Mouse (Mus musculus) ES-Bruce4 (cell line): ENCODE measurements at regions not wholly inside any gene's neighbourhood (a gene's known extent, or its start where the extent isn't known, plus 50 kb on each side); places are given as distances from the start of the nearest gene placed in this dataset.

Experiments
- H3K27ac ChIP-seq: 2 replicates; pipeline ENCODE4 v1.5.1; 2012; ENCODE audit warnings: low read length, inconsistent platforms; ENCODE audit not compliant: insufficient read depth
- H3K27me3 ChIP-seq: 2 replicates; pipeline ENCODE4 v1.6.1; 2012; ENCODE audit warnings: mild to moderate bottlenecking, low read length, inconsistent platforms; ENCODE audit not compliant: control insufficient read depth, poor library complexity, insufficient read depth, severe bottlenecking
- H3K36me3 ChIP-seq: 2 replicates; pipeline ENCODE4 v1.6.1; 2012; ENCODE audit warnings: inconsistent platforms, mild to moderate bottlenecking, low read length, moderate library complexity; ENCODE audit not compliant: control insufficient read depth, poor library complexity, insufficient read depth, severe bottlenecking
- H3K4me1 ChIP-seq: one replicate; pipeline ENCODE4 v1.8.1; 2011; ENCODE audit warnings: low read length; ENCODE audit not compliant: control insufficient read depth, insufficient read depth
- H3K4me3 ChIP-seq: 2 replicates; pipeline ENCODE4 v1.5.1; 2011; ENCODE audit warnings: low read depth, mild to moderate bottlenecking, low read length
- H3K9ac ChIP-seq: 2 replicates; pipeline ENCODE4 v1.6.1; 2012; ENCODE audit warnings: low read depth, mild to moderate bottlenecking, inconsistent platforms; ENCODE audit not compliant: poor library complexity, severe bottlenecking
- H3K9me3 ChIP-seq: replicated peaks from 2 replicates; pipeline ENCODE4 v1.6.1; 2012; ENCODE audit warnings: mild to moderate bottlenecking, low read length, inconsistent platforms; ENCODE audit not compliant: control insufficient read depth, poor library complexity, insufficient read depth, severe bottlenecking
- CTCF ChIP-seq: IDR thresholded peaks from one replicate; pipeline ENCODE4 v1.8.1; 2011; ENCODE audit warnings: low read depth, low read length
- EP300 ChIP-seq: IDR thresholded peaks from 2 replicates; pipeline ENCODE4 v1.6.1; 2011; ENCODE audit warnings: low read depth, low read length; ENCODE audit not compliant: insufficient read depth
- POLR2A ChIP-seq: IDR thresholded peaks from one replicate; pipeline ENCODE4 v1.8.1; 2011; ENCODE audit warnings: low read length; ENCODE audit not compliant: insufficient read depth

DNA sequence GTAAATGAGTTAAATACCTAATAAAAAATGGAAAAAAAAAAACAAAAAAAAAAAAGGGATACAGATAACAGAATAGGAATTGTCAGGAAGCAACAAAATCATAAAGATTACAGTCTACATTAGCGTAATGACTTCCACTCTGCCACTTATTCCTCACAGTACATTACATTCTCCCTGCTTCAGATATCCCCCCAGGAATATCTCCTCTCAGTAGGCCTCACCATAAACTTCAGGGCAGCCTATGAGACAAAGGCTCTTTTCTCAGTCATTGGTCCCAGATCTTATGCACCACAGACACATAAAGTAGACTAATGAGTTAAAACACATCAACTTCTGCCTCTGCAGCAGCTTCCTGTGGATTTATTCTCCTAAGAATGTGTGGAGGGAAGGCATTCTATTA lies 1680.2 kb downstream of the Kcnt2 start:
- no peak overlapping the region for H3K9ac ChIP-seq
- no peaks in the 10 kb centered on the region for H3K4me1 ChIP-seq
- no peak overlapping the region for H3K4me3 ChIP-seq
- H3K27me3 ChIP-seq, result no peaks in the 10 kb centered on the region
- no peak for TF ChIP-seq EP300
- TF ChIP-seq CTCF, result no peak
- TF ChIP-seq POLR2A, result no peak
- no peak overlapping the region for H3K27ac ChIP-seq
- no peaks in the 10 kb centered on the region for H3K9me3 ChIP-seq
- no peaks in the 10 kb centered on the region for H3K36me3 ChIP-seq

DNA sequence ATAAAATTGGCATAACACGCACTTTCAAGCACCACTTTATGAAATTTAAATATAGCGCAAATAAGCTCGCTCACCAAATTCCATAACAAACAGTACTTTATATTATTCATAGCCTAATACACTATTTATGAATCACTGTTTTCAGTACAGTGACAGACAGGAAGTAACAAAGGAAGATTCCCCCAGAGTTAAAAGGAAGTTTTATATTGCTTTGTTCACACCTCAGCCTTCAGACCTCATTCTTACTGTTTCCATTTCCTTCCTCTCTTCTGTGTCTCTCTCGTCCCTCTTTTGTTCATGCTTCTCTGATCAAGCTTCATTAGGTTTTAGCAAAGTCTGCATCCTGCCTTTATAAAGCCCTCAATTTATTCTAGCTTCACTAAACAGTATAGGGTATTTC lies 1680.8 kb downstream of the Kcnt2 start:
- Histone ChIP-seq H3K27ac (no peak overlapping the region), H3K4me1 (no peaks in the 10 kb centered on the region), H3K27me3 (no peaks in the 10 kb centered on the region), H3K36me3 (no peaks in the 10 kb centered on the region), H3K4me3 (no peak overlapping the region), H3K9ac (no peak overlapping the region), H3K9me3 (no peaks in the 10 kb centered on the region)
- no peak for TF ChIP-seq POLR2A
- TF ChIP-seq CTCF, result no peak
- no peak for TF ChIP-seq EP300

DNA sequence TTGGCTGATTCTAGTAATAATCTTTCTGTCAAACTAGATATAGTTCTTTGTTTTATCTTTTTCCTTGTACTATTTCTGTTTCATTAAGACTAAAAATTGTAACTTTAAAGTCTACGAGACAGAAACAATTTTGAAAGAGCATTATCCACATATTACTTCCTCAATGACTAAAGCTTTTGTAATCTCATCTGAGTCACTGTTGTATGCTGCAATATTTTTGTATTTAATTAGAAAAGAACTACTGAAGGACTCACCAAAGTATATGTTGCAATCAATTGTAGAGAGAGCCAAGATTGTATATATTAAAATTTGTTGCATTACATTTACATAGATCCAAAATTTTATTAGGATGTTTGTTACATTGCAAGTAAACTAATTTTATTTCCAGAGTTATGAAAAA lies 1692.4 kb upstream of the B3galt2 start:
- Histone ChIP-seq H3K36me3 (no peaks in the 10 kb centered on the region), H3K9ac (no peak overlapping the region), H3K4me3 (no peak overlapping the region), H3K27me3 (no peaks in the 10 kb centered on the region), H3K4me1 (no peaks in the 10 kb centered on the region), H3K27ac (no peak overlapping the region), H3K9me3 (no peaks in the 10 kb centered on the region)
- TF ChIP-seq CTCF, result no peak
- no peak for TF ChIP-seq POLR2A
- no peak for TF ChIP-seq EP300

DNA sequence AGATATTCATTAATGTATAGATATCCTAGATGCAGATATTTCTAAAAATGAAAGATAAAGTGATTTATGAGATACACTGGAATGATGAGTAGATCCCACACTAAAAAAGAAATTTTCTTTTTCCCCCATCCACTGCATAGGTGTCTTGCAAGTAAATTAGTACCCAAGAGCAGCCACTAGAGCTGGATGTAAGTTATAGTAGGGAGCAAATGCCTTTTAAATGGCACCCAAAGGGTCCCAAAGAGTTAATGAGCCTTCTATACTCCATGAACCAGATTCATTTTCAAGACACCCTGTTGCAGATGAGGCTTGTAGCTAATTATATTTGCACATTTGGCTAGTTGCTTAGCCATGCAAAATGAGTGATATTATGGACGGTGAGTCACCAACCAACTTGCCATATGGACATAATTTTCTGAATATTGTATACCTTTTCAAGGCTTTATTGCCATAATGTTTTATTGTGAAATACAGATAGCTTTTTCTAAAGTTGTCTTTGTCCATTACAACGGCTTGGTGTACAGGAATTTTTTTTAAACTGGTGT lies 1686.1 kb upstream of the B3galt2 start:
- Histone ChIP-seq H3K27ac (no peak overlapping the region), H3K9ac (no peak overlapping the region)
- TF ChIP-seq EP300 (no peak), CTCF (no peak), POLR2A (no peak)

DNA sequence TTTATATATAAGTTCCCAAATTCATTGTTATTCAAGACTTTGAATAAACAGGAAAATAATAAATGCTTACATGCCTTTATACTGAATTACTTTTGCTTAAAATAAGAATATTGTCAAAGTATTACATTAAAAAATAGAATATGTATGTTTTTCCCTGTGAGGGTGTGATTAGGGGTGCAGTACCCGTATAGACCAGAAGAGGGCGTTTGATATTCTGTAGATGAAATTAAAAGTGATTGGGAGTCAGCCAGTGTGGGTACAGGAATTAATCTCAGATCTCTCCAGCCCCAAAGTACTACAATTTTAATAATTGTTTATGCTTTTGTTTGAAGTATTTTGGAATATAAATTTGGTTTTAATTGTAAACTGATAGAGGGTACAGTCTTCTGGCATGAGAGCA lies 1678.7 kb upstream of the B3galt2 start:
- H3K4me1 ChIP-seq, result no peaks in the 10 kb centered on the region
- no peak overlapping the region for H3K27ac ChIP-seq
- H3K9ac ChIP-seq, result no peak overlapping the region
- H3K4me3 ChIP-seq, result no peak overlapping the region
- H3K27me3 ChIP-seq, result no peaks in the 10 kb centered on the region
- H3K36me3 ChIP-seq, result no peaks in the 10 kb centered on the region
- no peaks in the 10 kb centered on the region for H3K9me3 ChIP-seq
- TF ChIP-seq EP300, result no peak
- TF ChIP-seq CTCF, result peak; percentile 8

More for the DNA sequence above, 1686.1 kb upstream of the B3galt2 start:
- no peaks in the 10 kb centered on the region for H3K4me1 ChIP-seq
- H3K4me3 ChIP-seq, result no peak overlapping the region
- no peaks in the 10 kb centered on the region for H3K27me3 ChIP-seq
- no peaks in the 10 kb centered on the region for H3K36me3 ChIP-seq
- H3K9me3 ChIP-seq, result no peaks in the 10 kb centered on the region

DNA sequence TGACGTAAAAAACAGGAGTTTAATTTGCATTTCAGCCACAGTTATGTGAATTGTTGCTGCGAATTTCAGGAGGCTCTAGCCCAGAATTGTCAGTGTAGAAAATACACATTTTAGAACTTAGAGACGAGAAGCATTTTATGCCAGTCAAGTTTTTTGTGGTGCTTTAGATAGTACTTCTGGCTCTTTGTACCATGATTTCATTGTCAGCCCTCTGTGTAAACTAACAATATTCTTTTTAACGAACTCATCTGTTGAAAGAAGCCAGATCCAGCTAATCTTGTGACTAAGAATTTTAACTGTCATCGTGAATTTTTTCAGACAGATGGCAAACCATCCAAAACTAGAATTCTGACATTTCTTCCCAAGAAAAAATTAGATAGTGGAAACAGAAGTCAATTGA lies 1672.3 kb upstream of the B3galt2 start:
- no peak for TF ChIP-seq POLR2A
- TF ChIP-seq CTCF, result no peak
- no peak for TF ChIP-seq EP300
- Histone ChIP-seq H3K4me3 (no peak overlapping the region), H3K27ac (no peak overlapping the region), H3K4me1 (no peaks in the 10 kb centered on the region), H3K9me3 (no peaks in the 10 kb centered on the region), H3K27me3 (no peaks in the 10 kb centered on the region), H3K36me3 (no peaks in the 10 kb centered on the region), H3K9ac (no peak overlapping the region)
